Mouse (Mus musculus): ENCODE data around the gene Hmgcs2. TPM values are rescaled to one million over a fixed set of nuclear protein-coding genes. Genes with fewer than 3 reads are reported as not detected.

Hmgcs2 gene
- total and polyA plus RNA-seq, 3 experiments, result 8.1 to 12.9 (median 9.4) TPM

GRCm38 (mm10) chr3:98343235-98343634 lies 63.0 kb downstream of the Hmgcs2 start:
- DNase-seq, result no peak
- H3K27ac ChIP-seq, result no peak overlapping the region
- H3K9ac ChIP-seq (ENCODE audit: low read depth, low read length), result no peak overlapping the region
- H3K36me3 ChIP-seq (ENCODE audit: control insufficient read depth, insufficient read depth, low read length), result no peaks in the 10 kb centered on the region
- H3K27me3 ChIP-seq (ENCODE audit: control insufficient read depth, insufficient read depth, low read length), result no peaks in the 10 kb centered on the region
- no peaks in the 10 kb centered on the region for H3K79me2 ChIP-seq (replicated peaks; ENCODE audit: control insufficient read depth, insufficient read depth, low read length)
- no peak for TF ChIP-seq EP300 (IDR thresholded peaks at IDR 0.05; ENCODE audit: insufficient read depth, low read depth, low read length)
- no peak for TF ChIP-seq CTCF (IDR thresholded peaks at IDR 0.05)
- TF ChIP-seq POLR2A (IDR thresholded peaks at IDR 0.05; ENCODE audit: insufficient read depth, low read depth, low read length), result no peak
- intact Hi-C loops (cut with DNase I), result no loop called here
- H3K4me1 ChIP-seq (ENCODE audit: control insufficient read depth, insufficient read depth, low read length), result no peaks in the 10 kb centered on the region
- H3K4me3 ChIP-seq, result no peak overlapping the region
- 85% methylated on average over 3 of the region's 3 CpGs for WGBS

- H3K4me1 ChIP-seq (ENCODE audit: control insufficient read depth, insufficient read depth, low read length), result no peaks in the 10 kb centered on the region
- H3K27me3 ChIP-seq (ENCODE audit: control insufficient read depth, insufficient read depth, low read length), result no peaks in the 10 kb centered on the region
- H3K9ac ChIP-seq (ENCODE audit: low read depth, low read length), result no peak overlapping the region
- no peaks in the 10 kb centered on the region for H3K36me3 ChIP-seq (ENCODE audit: control insufficient read depth, insufficient read depth, low read length)
- H3K4me3 ChIP-seq, result no peak overlapping the region
- H3K79me2 ChIP-seq (replicated peaks; ENCODE audit: control insufficient read depth, insufficient read depth, low read length), result no peaks in the 10 kb centered on the region
- H3K27ac ChIP-seq, result no peak overlapping the region
- TF ChIP-seq POLR2A (IDR thresholded peaks at IDR 0.05; ENCODE audit: insufficient read depth, low read depth, low read length) (no peak), EP300 (IDR thresholded peaks at IDR 0.05; ENCODE audit: insufficient read depth, low read depth, low read length) (no peak), CTCF (IDR thresholded peaks at IDR 0.05) (no peak)
- WGBS, result 56% methylated on average over 6 of the region's 6 CpGs
- no peak for DNase-seq
- intact Hi-C loops (cut with DNase I), result no loop called here
Measured at GRCm38 (mm10) chr3:98348106-98348505, 67.9 kb downstream of the Hmgcs2 start.

GRCm38 (mm10) chr3:98348705-98349104 lies 68.5 kb downstream of the Hmgcs2 start:
- Histone ChIP-seq H3K36me3 (ENCODE audit: control insufficient read depth, insufficient read depth, low read length) (no peaks in the 10 kb centered on the region), H3K4me3 (no peak overlapping the region), H3K4me1 (ENCODE audit: control insufficient read depth, insufficient read depth, low read length) (no peaks in the 10 kb centered on the region), H3K27ac (no peak overlapping the region), H3K9ac (ENCODE audit: low read depth, low read length) (no peak overlapping the region), H3K27me3 (ENCODE audit: control insufficient read depth, insufficient read depth, low read length) (no peaks in the 10 kb centered on the region), H3K79me2 (replicated peaks; ENCODE audit: control insufficient read depth, insufficient read depth, low read length) (no peaks in the 10 kb centered on the region)
- TF ChIP-seq CTCF (IDR thresholded peaks at IDR 0.05), result no peak
- TF ChIP-seq POLR2A (IDR thresholded peaks at IDR 0.05; ENCODE audit: insufficient read depth, low read depth, low read length), result no peak
- no peak for TF ChIP-seq EP300 (IDR thresholded peaks at IDR 0.05; ENCODE audit: insufficient read depth, low read depth, low read length)
- intact Hi-C loops (cut with DNase I), result no loop called here
- DNase-seq, result no peak
- WGBS, result 19% methylated on average over 8 of the region's 8 CpGs

GRCm38 (mm10) chr3:98353892-98354291 lies 73.7 kb downstream of the Hmgcs2 start:
- TF ChIP-seq POLR2A (IDR thresholded peaks at IDR 0.05; ENCODE audit: insufficient read depth, low read depth, low read length), result no peak
- peak; percentile 78 for TF ChIP-seq CTCF (IDR thresholded peaks at IDR 0.05)
- DNase-seq, result peak; percentile 31 to 43
- intact Hi-C loops (cut with DNase I), result no loop called here
- H3K27ac ChIP-seq, result no peak overlapping the region
- no peaks in the 10 kb centered on the region for H3K79me2 ChIP-seq (replicated peaks; ENCODE audit: control insufficient read depth, insufficient read depth, low read length)
- no peaks in the 10 kb centered on the region for H3K27me3 ChIP-seq (ENCODE audit: control insufficient read depth, insufficient read depth, low read length)
- no peaks in the 10 kb centered on the region for H3K4me1 ChIP-seq (ENCODE audit: control insufficient read depth, insufficient read depth, low read length)
- H3K4me3 ChIP-seq, result no peak overlapping the region
- no peaks in the 10 kb centered on the region for H3K36me3 ChIP-seq (ENCODE audit: control insufficient read depth, insufficient read depth, low read length)
- WGBS, result 32% methylated on average over 7 of the region's 7 CpGs
- H3K9ac ChIP-seq (ENCODE audit: low read depth, low read length), result no peak overlapping the region

- H3K27ac ChIP-seq, result no peak overlapping the region
- DNase-seq, result no peak
- no peaks in the 10 kb centered on the region for H3K36me3 ChIP-seq (ENCODE audit: control insufficient read depth, insufficient read depth, low read length)
- intact Hi-C loops (cut with DNase I), result no loop called here
- 65% methylated on average over 10 of the region's 10 CpGs for WGBS
- TF ChIP-seq CTCF (IDR thresholded peaks at IDR 0.05) (no peak), EP300 (IDR thresholded peaks at IDR 0.05; ENCODE audit: insufficient read depth, low read depth, low read length) (no peak)
- H3K79me2 ChIP-seq (replicated peaks; ENCODE audit: control insufficient read depth, insufficient read depth, low read length), result no peaks in the 10 kb centered on the region
- no peak overlapping the region for H3K9ac ChIP-seq (ENCODE audit: low read depth, low read length)
- H3K4me3 ChIP-seq, result no peak overlapping the region
- no peaks in the 10 kb centered on the region for H3K4me1 ChIP-seq (ENCODE audit: control insufficient read depth, insufficient read depth, low read length)
- no peaks in the 10 kb centered on the region for H3K27me3 ChIP-seq (ENCODE audit: control insufficient read depth, insufficient read depth, low read length)
Measured at GRCm38 (mm10) chr3:98355344-98356025, 75.2 kb downstream of the Hmgcs2 start.

GRCm38 (mm10) chr3:98356026-98356365 lies 75.8 kb downstream of the Hmgcs2 start:
- Histone ChIP-seq H3K4me1 (ENCODE audit: control insufficient read depth, insufficient read depth, low read length) (no peaks in the 10 kb centered on the region), H3K36me3 (ENCODE audit: control insufficient read depth, insufficient read depth, low read length) (no peaks in the 10 kb centered on the region), H3K27me3 (ENCODE audit: control insufficient read depth, insufficient read depth, low read length) (no peaks in the 10 kb centered on the region), H3K79me2 (replicated peaks; ENCODE audit: control insufficient read depth, insufficient read depth, low read length) (no peaks in the 10 kb centered on the region), H3K4me3 (no peak overlapping the region), H3K27ac (no peak overlapping the region), H3K9ac (ENCODE audit: low read depth, low read length) (no peak overlapping the region)
- DNase-seq, result no peak
- intact Hi-C loops (cut with DNase I), result no loop called here
- WGBS, result 73% methylated on average over 6 of the region's 6 CpGs
- TF ChIP-seq POLR2A (IDR thresholded peaks at IDR 0.05; ENCODE audit: insufficient read depth, low read depth, low read length) (no peak), CTCF (IDR thresholded peaks at IDR 0.05) (no peak), EP300 (IDR thresholded peaks at IDR 0.05; ENCODE audit: insufficient read depth, low read depth, low read length) (no peak)
